Mouse (Mus musculus) natural killer cell, adult 2 months (primary cell): ENCODE data around the gene Pfkl.
"Not testable (repeated sequence)": the region's sequence is repeated elsewhere in the genome, so short reads cannot be mapped to it uniquely, and the experiment has no call there.

ENCODE experiments used
- DNase-seq, 2 experiments: peaks; one replicate each; pipeline ENCODE4 v3.0.0; 2022; ENCODE audit warnings: low spot score in 2 of 2

Pfkl gene

DNA sequence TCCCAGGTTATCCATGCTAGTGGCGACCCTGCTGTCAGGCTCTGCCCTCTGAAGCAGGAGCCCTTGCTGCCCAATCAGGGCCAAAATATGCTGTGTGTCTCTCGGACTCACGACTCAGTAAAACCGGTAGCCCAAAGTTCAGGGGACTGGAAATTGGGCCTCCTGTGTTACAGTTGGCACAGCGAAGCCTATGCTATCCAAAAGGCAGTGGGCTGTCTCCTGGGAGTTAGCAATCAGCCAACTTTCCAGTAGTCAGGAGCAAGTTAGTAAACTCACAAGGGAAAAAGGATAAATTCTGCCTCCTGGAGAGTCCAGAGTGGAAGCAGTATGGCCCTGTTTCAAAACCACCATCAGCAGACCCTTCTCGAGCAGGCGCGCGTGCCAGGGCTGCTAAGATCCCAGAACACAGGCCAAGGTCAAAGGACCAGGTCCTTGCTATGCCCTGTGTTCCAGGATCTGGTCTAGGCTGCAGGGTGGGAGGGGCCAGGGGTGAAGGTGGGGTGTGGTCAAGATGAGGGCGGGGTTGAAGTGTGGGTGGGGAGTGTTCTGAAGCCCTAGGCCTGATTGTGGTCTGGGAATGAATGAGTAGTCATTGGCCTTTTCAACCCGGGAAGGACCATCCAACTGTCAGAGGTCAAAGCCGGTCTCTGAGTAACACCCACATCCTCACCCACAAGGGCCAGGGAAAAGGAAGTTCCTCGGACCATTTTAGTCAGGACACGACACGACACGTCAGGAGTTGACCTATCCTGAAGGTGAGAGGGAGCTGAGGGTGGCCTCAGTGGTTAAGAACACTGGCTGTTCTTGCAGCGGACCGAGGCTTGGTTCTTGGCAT lies 3.0 kb upstream of the Pfkl start:
- no peak for DNase-seq

DNA sequence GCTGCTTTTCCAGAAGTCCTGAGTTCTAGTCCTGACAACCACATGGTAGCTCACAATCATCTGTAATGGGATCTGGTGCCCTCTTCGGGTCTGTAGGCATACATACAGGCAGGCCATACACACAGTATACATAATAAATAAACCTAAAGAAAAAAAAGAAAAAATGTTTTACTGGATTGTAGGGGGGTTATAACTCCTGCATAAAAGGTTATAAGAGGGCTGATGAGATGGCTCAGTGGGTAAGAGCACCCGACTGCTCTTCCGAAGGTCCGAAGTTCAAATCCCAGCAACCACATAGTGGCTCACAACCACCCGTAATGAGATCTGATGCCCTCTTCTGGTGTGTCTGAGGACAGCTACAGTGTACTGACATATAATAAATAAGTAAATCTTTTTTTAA lies 1.2 kb upstream of the Pfkl start:
- not testable (repeated sequence) for DNase-seq

DNA sequence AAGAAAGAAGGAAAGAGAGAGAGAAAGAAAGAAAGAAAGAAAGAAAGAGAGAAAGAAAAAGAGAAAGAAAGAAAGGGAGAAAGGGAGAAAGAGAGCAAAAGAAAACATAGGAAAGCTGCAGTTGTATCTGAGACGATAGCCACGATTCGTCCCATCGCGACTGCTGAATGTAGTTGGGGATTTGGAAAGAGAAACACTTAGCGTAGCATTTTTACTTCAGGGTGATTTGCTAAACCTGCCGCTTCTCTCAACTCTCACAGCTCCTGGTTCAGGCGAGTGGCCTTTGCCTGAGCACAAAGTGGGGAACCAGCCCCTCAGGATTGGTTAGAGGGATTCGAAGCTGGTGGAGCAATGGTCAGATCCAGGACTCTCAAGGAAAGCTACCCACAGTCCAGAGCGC lies 452 bp upstream of the Pfkl start:
- no peak for DNase-seq

DNA sequence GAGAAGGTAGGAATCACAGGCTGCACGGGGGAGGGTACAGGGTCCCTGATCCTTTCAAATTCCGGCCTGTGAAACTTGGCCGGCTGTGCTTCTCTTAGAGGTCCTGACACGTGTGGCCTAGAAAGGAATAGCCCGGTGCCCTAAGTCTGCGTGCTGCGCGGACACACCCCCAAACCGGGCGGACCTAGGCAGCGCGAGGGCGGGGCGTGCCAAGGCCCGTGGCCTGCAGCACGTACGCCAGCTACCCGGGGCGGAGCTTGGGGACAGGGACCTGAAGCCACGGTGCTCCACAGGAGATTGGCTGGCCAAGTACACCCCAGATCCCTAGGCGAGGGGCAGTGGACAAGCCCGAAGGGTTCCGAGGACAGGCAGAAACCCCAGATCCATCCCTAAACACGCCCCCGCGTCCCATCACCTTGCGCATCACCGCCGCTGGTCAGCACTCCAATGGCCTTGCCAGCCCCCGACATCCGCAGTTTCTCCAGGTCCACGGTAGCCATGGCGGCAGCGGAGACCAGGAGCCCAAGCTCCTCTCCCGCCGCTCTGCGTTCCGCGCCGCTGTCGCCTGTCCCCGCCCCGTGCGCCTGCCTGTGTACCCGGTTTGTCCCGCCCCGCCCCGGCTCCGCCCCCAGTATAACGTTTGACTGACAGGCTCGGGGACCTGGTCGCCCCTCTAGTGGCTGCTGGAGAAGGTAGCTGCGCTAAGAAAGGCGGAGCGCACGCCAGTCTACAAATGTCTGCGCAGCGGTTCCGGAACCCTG lies 519 bp downstream of the Pfkl start:
- DNase-seq, result peak; percentile 91 to 95

DNA sequence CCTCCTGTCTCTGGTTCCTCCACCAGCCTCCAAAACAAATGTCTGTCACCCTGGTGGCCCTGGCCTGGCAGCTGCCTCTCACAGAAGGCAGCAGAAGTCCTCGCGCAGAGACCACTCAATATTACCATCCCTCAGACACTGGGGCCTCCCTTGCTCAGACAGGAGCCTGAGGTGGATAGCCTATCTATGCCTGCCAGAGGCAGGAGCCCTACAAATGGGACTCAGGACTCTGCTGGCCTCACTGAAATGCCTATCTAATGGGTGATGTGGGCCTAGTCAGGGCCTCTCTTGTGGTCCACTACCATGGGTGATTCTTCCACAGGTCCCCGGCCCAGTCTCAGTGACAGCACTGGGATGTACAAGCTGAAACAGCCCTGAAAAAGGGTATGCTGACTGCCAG lies 1.7 kb downstream of the Pfkl start:
- no peak for DNase-seq

DNA sequence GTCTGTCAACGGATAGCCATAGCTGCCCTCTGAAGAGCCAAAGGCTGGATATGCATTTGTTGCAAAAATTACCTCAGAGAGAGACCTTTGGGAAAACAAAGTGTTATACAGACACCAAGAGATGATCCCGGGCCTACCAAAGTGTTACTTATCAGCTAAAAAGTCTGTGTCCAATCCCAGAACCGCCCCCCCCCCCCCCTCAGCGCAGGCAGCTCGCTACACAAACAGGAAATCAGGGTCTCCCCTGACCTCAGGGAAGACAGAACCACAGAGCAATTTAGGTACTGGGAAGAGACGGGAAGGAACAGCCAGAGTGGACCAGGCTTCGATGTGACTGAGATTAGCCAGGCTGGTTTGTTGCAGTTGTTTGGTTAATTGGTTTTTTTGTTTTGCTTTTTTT lies 2.7 kb downstream of the Pfkl start:
- no peak for DNase-seq

DNA sequence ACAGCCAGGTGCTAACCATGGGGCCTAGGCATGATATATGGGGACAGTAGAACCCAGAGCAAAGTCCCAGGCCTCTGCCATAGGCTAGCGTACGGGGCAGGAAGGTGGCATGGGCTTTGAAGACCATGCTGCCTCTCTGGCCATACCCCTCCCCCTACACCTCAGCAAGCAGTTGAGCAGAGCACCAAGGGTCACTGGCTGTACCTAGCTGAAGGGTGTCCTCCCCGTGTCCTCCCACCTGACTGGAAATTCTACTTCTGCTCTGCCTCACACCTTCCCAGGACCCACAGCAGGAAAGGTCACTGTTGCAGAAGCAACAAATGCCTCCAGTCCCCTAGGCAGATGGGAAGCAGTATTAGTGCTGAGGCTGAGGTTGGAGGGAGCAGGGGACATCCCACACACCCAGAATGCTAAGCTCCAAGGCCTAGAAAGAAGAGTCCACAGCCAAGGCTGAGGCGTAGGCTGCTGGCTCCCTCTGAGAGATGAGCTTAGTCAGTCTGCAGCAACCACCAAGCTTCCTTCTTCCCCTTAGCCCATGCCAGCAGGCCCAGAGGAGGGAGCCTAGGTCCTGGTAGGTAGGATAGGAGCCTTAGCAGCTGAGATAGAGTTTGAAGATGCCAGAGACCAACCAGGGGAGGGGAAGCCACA lies 4.0 kb downstream of the Pfkl start:
- DNase-seq, result no peak

DNA sequence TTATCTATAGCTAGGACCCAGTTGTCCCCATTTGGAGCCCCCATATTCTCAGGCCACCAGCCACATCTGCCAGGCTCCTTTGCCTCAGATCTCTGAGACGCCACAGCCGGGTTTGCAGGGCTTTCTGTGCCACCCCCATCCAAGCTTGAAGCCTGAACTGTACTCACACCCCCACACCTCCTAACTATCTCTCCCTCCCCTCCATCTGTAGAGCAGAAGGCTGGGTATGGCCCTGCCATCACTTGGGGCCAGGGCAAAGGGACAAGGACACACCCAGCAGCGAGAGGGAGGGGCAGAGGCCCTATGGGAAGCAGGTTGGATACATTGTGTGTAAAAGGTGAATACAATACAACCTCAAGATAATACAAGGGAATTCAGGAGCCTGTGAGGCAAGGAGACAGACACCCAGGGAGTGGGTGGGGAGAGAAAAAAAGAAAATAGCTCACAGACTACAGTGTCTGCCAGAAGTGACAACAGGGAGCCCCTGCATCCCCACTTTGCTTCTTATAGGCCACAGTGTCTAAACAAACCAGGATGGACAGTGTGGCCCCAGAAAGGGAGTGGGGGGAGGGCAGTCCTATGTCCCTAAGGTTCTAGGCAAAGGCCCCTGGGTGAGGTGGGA lies 5.3 kb downstream of the Pfkl start:
- DNase-seq, result no peak

DNA sequence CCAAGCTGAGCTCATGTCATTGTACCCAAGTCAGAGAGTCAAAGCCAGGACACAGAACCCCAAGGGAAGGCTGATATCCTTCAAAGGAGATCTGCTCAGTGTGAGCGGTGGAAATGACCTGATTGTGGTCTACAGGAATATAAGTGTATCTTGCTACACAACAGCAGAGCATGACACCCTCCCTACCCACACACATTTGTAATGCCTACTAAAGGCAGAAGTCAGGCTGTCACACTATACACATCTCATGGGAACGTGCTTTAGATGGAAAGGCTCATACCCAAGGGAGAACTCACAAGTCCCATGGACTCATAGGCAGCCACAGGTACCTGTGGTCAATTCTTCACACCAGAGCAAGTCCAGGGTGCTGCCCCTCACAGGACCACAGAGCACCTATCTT lies 7.6 kb downstream of the Pfkl start:
- no peak for DNase-seq

DNA sequence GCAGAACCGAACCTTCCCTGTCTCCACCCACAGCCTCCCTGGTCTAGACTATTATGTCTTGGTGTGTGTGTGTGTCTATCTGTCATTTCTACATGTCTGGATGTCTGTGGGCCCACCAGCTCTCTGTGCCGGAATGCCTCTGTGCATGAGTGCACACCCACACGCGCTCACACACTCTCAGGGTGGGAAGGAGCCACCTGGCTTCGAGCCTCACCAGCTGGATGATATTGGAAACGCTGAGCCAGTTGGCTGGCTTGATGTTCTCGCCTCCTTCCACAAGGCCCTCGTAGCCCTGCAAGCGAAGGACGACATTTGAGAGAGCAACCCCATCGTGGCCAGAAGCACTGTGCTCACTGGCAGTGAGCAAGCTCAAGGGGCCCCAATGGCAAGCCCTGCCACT lies 8.1 kb downstream of the Pfkl start:
- DNase-seq, result no peak

DNA sequence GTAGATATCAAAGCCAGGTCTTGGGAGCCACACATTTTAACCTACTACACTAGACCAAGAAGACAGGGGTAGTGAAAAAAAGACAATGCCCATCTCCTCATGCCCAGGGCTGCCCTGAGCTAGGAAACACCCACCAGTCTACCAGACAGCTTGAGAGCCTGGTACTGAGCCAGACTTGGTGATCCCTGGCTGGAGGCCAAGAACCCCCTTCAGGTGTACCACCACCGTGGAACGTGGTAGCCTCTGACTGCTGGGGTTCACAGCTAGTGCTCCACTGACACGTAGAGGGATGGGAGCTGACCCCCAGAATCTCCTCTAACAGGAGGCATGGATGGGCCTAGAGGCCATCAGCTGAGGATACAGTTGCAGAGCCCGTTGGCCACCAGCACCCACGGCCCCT lies 9.7 kb downstream of the Pfkl start:
- no peak for DNase-seq

DNA sequence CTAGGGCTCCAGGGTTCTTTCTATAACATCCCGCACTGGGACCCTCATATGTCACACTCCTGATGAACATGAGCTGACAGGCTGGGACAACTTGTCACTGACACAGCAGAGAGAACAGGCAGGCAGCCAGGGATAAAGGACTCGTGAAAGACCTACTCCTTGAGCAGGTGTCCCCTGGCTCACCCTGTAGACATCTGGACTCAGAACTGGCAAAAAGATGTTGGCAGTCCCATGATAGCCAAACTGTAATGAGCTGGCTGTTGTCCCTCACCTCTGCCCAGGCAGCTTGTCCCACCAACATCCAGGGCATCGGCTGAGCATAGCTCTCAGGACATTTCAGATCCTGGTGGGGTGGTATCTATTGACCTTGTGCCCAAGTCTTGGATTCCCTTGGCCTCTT lies 14.2 kb downstream of the Pfkl start:
- DNase-seq, result no peak

DNA sequence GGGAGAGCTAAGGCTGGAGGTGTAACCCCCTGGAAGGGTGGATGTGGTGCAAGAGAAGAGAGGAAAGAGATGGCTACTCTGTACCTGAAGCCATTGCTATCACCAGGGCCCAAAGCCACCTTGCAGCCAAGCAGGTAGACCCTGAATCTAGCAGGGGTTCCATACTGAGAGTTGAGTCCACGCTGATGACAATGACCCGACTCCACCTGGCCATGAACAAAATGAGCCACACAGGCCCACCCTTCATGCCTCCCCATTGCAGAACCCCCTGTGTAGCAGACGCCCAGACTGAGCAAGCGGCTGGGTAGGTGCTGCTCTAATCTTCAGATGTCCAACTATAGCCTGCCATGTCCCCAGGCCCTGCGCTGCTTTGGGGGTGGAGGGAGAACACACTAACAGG lies 24.1 kb downstream of the Pfkl start:
- DNase-seq, result no peak

DNA sequence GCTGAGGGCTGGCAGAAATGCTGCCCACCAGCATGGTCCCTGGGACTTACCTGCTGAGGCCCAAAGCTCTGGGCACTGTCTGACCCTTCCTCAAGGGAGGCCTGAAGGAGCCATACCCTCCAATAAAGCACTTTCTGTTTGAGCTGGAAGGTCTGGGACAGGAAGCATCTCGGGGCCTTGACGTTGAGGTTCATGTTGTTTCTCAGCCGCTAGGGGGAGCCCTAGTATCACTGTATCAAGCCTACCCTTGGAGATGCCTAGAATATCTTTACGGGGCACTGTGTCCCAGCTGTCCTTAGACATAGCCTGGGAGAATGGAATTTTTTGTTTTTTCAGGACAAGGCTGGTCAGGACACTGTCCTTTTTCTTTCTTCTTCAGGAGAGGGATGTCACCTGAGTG lies 25.2 kb downstream of the Pfkl start:
- DNase-seq, result peak; percentile 64 to 75

DNA sequence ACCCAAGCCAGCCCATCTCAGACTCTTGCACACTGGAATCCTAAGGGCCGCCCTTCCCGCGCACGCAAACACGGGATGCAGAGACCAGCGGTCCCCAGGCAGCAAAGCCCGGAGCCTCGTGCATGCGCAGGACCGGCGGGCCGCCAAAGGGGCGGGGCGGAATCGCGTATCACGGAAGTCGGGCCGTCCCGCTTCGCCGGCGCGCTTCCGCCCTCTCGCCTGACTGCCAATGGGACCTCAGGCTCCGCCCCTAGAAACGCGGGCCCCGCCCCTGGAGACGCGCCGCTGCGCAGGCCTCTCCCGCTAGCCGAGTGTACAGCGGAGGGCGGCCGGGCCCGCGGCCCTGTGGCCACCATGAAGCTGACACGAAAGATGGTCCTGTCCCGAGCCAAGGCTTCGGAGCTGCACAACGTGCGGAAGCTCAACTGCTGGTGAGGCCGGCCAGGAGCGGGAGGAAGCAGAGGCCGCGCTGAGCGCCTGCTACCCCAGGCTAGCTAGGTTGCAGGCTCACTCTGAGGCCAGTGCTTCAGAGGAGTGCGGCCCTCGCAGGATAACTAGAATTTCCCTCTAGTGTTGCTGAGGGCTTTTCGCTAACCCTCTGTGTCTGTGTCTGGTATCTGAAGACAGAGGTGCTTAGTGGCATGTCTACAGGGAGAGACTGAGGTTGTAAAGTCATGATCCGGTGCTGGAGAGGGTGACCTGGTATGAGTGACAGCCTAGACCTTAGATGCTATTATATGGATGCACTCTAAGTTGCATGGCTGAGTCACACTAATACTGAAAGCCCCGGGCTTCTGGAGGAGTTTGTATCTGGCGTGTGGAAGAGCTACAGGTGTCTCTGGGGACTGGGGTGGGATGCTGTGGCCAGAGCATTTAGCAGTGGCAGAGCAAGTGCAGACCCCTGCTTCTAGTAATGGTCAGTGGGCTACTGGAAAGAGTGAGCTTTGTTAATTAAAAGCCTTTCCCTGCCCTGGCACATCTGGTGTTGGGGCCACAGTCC lies 31.2 kb downstream of the Pfkl start, which contains the start of gene 1810043G02Rik:
Gene 1810043G02Rik, plus strand, starts transcription at position 174 of the 1,000 bp plus-strand sequence.
- peak; percentile 98 for DNase-seq

DNA sequence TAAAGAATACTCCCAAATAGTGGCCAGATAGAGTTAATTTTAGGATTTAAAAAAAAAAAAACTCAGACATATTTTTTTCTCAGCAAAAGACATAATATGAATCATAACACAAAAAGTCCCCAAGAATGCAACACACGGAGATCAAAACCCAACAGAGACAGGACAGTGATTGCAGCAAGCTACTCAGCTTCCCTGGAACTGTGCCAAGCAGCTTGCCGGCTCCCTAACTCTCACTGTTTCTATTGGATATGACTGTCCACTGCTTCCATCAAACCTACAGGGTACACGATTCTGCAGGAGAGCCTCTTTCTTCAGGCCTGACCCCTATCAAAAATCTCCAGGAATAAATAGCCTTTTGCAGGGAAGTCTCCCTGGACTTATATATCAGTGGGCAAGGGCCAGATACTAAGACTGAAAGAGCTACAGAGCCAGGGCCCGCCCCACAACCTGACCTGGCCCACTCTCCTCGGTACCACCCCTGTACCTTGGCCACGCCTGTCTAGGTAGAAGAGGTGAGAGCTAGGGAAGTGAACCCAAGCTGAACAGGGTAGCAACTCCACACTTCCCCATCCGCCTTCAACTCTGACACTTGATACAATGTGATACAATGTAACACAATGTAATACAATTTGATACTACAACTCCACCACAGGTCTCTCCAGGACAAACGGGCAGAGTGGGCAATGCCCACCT lies 33.3 kb downstream of the Pfkl start:
- no peak for DNase-seq

DNA sequence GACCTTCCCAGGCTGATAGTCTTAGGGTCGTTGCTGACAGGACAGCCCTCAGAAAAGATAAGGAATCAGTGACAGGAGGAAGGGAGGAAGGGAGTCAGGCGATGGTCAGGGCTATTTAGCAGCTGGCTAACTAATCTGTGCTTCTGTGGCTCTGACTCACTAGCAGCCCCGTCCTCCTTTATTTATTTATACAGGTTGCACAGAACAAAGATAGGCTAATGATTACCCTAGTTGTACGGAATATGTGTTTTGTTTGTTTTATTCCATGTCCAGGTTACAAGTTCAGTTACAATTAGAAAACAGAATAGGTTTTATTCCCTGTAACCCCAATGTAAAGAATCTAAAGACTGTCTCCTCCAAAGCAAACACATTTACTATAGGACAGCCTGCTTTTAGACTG lies 34.2 kb downstream of the Pfkl start:
- DNase-seq, result no peak

DNA sequence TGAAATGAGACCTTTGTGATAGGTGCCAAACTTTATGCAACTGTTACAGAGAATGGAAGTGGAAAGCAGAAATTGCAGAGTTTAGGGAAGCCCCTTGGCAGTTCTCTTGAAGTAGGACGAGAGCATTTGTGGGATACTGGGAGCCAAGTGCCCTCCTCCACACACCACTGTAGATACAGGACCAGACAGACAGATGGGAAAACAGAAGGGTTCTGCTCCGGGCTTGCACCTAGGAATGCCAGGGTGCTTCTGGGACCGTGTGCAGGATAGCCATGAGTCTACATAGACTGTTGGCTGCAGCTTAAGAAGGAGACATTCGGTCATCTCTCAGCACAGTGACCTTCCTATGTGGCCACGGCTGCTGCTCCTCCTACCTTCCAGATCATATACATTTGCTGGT lies 35.1 kb downstream of the Pfkl start:
- no peak for DNase-seq

DNA sequence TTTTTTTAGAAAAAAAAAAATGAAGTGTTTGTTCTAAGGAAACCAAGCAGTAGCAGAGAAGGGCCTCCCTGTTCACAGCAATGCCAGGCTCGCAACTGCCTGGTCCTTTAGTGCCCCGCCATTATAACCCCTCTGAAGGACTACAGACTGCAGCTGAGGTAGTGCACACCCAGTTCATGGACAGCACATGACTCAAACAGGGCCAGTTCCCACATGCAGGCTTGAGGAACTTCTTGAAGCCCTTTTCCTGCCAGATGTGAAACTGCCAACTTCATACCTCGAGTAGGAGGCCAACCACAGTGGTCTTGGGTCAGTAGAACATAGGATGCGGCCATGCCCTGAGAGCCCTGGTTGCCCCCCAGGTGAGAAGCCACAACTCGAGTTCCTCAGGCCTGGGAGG lies 35.6 kb downstream of the Pfkl start:
- DNase-seq, result peak in 1 of 2 experiments; percentile 26
